Mouse (Mus musculus) liver, embryonic 18 days (tissue): ENCODE results near the gene Serpina3j. TPM values are rescaled to one million over a fixed set of nuclear protein-coding genes. Genes with fewer than 3 reads are reported as not detected.

ENCODE experiments used
- polyA plus RNA-seq: library from polyadenylated mRNA; depleted of rRNA; stranded (reverse); fragments of >200 nt; gene quantifications from 2 replicates; pipeline ENCODE4 v1.2.3, GENCODE M21; 2012; rRNA removed

The Serpina3j gene
- not detected in 2 replicates for polyA plus RNA-seq

GRCm38 (mm10) chr12:104314253-104314652 is at the start of gene Serpina3j:
Serpina3j (plus strand) TSS chr12:104314553.

GRCm38 (mm10) chr12:104338226-104338625 is 23.9 kb downstream of the Serpina3j start, which contains the start of the genes Serpina3k and Serpina3m:
Serpina3k (plus strand) TSS chr12:104338486.
Serpina3m (plus strand) TSS chr12:104338486.

Other genes with a start within 250 kb of the Serpina3j start
- 6.0 and 6.1 TPM in 2 replicates for gene Serpina5, start 213.4 kb upstream of the Serpina3j start, polyA plus RNA-seq
- 0.11 and 0.13 TPM in 2 replicates for gene Serpina3a, start 201.8 kb upstream of the Serpina3j start, polyA plus RNA-seq
- 0.19 and 0.22 TPM in 2 replicates for gene Serpina3b, start 186.6 kb upstream of the Serpina3j start, polyA plus RNA-seq
- 0.05 and 0.07 TPM in 2 replicates for gene Serpina3c, start 160.7 kb upstream of the Serpina3j start, polyA plus RNA-seq
- gene Serpina3f, start 100.0 kb upstream of the Serpina3j start, polyA plus RNA-seq, result 1.0 and 1.1 TPM in 2 replicates
- 7.4 and 7.9 TPM in 2 replicates for gene Serpina3g, start 78.3 kb upstream of the Serpina3j start, polyA plus RNA-seq
- 0.26 and 0.31 TPM in 2 replicates for gene Serpina3i, start 51.4 kb upstream of the Serpina3j start, polyA plus RNA-seq
- gene Serpina3k, start 23.9 kb downstream of the Serpina3j start, polyA plus RNA-seq, result 74.4 and 149 TPM in 2 replicates
- gene Serpina3m, start 23.9 kb downstream of the Serpina3j start, polyA plus RNA-seq, result 11.9 and 23.7 TPM in 2 replicates
- gene Serpina3n, start 92.2 kb downstream of the Serpina3j start, polyA plus RNA-seq, result 118 and 148 TPM in 2 replicates
- 0.05 TPM in 1 of 2 replicates, not detected in the other for gene Gsc, start 158.8 kb downstream of the Serpina3j start, polyA plus RNA-seq